Mouse (Mus musculus) megakaryocyte-erythroid progenitor cell, adult 5-6 weeks (primary cell): ENCODE results near the gene Prdm13. TPM values are rescaled to one million over a fixed set of nuclear protein-coding genes. Genes with fewer than 3 reads are reported as not detected.

ENCODE experiments used
- ATAC-seq: replicated peaks from 2 replicates; pipeline ENCODE4 v1.8.0; 2016; ENCODE audit warnings: mild to moderate bottlenecking, inconsistent platforms; ENCODE audit not compliant: severe bottlenecking, poor library complexity, low FRiP score, low TSS enrichment
- total RNA-seq, 2 experiments: library from RNA; stranded (forward) in 1 of 2; stranded (reverse) in 1 of 2; fragments of 200-1000, 215-1000 nt in 1 of 2; fragments of >200 nt in 1 of 2; fragmentation: Nextera tagmentation in 1 of 2; gene quantifications; 2 replicates each; pipeline ENCODE4 v1.2.3; 2014 to 2017

The Prdm13 gene
- not detected in 2 replicates for total RNA-seq (2014; fragmentation: Nextera tagmentation)
- total RNA-seq (2017) = not detected in 2 replicates

DNA sequence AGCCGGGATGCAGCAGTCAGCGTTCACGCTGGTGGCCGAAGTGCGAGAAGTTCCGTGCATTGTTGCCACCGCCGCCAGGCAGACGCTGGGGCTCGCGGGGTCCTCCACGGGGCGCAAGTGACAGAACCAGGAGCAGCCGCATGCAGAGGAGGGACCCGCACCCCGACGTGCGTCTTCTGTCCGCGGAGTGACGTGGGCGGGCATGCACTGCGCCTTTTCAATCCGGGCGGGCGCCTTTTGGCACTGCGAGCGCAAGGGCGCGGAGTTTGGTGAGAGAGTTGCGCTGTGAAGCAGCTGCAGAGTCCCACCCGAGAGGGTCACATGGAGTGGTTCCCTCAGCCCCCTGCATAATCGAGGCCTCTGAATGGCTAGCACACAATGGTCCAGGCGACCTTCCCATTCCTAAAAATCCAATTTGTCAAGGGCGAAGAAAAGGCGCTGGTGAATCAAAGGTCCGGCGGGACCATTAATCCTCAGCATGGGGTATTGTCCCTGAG lies at the start of gene Prdm13:
TSS of gene Prdm13 (minus strand) at position 369 of the 497 bp plus-strand sequence.
- no peak for ATAC-seq

DNA sequence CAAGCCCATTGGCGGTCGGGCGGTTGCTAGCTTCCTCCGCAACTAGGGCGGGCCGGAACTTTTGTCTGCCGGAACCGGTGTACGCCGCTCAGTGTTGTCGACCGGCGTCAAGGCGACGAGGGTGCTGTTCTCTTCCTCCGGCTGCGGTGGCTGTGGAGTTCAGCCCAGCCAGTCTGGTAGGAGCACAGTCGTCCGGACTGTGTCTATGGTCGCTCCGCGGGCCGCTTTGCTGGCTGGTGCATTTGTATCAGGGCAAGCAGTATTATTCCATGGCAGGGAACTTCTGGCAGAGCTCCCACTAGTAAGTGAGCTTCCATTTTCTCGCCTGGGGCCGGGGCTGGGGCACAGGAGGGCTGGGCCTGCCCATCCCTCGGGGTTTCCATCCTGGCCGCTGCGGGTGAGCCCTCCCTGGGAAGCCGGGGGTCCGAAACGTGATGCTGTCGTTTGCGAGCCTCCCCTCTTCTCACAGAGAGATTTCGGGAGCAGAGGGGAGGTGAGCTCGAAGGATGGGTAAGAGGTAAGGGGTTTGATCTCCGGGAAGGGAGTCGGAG lies 41.9 kb upstream of the Prdm13 start, which contains the start of gene Ccnc:
TSS of gene Ccnc (plus strand) at position 87 of the 551 bp plus-strand sequence.
- ATAC-seq = peak; percentile 99

DNA sequence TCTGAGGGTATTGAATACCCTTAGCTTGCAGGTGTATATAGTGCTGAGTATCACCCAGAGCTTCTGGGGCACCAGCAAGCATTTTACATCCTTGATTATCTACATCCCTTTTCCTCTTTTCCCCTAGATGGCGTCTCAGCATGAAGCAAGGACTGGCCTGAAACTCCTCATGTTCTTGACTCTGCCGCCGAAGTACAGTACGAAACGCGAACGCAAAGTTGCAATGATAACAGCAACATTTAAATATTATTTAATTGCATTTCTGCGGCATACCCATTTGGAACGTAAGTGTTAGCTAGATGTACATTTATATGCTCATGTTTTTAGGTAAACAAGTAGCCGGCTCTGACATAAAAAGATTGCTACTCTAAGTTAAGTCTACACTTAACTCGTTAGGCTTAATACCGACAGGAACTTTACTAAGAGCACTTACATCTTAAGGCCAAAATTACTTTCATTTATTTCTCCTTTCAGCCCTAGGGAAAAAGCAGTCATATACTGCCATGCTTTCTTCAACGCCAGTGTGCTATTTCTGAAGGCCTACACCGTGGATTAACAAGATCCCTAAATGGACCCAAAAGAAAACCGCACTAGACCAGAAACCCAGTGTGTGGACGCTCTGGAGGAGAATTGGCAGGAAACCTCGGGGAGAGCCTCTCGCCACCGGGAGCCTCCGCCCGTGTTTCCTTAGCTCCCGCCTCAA lies 41.3 kb upstream of the Prdm13 start:
- ATAC-seq = peak; percentile 81

DNA sequence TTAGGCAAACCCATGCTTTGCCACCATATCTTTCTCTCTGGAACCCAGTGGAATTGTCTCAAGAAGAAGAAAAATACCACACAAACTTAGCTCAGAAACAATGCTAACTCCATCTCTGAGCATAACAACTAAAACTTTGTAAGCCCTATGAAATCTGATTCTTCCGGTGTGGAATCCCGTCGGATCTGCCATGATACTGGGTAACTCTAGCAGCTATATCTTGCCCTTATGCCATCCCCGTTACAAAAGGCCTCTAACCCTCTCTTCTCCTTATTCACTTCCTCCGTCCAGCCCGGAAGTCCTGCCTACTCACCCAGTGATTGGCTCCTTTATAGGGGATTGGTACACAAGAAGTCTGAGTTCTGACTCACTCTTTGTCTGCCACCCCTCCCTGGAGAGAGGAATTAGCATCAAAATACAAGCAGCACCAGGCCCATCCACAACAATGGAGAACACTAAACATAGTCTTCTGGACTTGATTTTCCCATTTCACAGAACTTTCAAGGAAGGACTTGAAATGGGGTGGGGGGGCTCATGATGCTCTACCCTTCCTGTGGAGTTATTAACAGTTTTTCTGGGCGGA lies 37.1 kb upstream of the Prdm13 start:
- ATAC-seq = no peak

DNA sequence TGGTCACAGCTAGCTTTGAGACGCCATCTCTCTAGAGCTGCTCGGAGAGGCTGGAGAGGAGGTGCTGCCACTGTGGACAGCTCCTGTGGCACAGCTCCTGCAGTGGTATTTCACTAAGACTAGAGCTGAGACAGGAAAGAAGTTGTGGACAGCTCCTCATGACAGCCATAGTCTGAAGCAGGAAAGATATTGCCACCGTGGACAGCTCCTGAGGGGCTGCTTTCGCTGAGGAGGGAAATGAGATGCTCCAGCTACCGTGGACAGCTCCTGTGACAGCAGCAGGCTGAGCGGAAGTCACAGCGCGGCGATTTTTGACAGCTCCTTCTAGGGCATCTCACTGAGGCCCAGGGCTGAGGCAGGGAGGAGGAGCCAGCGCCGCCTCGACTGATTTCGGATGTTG lies 26.4 kb upstream of the Prdm13 start:
- ATAC-seq = peak; percentile 100

DNA sequence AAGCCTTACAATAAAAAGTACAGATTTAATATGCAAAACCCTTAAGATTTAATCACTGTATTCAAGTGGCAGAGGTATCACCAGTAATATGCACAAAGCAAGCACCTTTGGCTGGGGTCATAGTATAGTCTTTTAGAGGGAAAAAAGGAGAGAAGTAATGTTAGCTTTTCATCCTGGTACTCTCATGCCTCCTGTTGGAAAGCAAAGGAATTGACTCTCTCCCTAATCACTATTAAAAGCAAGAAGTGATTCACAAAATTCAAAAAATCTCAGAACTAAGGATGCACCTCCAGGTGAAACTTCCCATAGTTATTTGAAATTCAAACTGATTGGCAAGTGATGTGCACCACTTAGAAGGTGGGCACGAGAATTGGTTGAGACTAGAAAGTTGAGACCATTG lies 19.3 kb upstream of the Prdm13 start:
- ATAC-seq = no peak

DNA sequence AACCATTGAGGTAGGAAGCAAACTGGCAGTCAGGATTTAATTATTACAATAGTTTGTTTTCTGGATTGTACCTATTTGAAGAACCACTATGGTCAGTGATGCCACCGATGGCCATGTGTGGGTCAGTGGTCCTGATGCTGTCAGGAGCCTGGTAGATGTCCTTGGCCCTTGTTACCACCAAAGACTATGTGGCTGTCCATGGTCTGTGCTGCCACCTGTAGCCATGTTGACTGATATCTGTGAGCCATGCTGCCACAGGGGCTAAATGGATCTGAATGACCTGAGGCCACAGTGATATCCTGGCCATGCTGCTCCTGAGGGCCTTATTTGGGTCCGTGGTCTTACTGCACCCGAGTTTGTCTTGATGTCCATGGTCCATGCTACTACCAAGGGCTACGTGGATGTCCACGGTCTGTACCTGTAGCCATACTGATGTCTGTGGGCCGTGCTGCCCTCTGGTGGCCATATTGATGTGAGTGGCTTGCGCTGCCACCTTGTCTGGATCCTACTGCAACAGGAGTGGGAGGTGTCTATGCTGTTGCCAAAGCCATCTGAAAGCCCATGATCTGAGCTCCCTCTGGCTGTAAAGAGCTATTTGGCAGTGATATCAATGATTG lies 10.0 kb upstream of the Prdm13 start:
- peak; percentile 95 for ATAC-seq

DNA sequence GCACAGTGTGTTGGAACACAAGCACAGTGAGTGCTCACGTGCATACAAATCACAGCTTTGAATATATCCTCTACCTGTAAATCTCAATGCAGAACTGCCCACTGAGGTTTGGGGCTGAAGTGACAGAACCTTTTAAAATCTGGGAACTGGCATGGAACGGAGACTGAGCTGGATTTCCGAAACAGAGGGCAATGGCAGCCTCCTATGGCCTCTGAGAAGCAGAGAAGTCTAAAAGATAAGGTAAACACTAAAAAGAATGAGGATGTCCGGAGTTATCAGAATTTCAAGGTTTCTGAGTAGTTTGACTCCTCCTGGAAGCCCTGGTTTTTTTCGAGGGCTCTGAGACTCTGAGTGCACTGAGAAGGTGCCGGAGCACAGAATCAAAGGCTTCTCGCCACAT lies 4.5 kb upstream of the Prdm13 start:
- ATAC-seq = no peak

DNA sequence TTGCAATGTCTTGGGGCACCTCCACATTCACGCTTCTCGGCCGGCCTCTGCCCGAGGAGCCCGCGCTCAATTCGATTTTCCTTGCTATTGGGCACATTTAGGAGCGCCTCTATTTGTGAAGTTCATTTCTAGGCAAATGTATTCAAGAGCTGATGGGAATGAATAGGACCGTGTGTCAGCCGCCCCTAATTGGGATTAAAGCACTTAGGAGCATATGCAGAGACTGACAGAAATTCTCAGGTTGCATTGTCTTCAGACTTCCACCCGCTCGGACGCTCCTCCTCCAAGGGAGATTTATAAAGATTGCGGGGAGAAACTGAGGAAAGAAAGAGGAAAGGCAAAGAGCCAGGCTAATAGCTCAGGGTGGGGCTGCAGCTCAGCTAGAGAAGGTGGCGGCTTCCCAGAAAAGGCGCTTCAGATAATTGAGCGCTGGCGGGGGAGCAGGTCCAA lies 3.8 kb upstream of the Prdm13 start:
- no peak for ATAC-seq

DNA sequence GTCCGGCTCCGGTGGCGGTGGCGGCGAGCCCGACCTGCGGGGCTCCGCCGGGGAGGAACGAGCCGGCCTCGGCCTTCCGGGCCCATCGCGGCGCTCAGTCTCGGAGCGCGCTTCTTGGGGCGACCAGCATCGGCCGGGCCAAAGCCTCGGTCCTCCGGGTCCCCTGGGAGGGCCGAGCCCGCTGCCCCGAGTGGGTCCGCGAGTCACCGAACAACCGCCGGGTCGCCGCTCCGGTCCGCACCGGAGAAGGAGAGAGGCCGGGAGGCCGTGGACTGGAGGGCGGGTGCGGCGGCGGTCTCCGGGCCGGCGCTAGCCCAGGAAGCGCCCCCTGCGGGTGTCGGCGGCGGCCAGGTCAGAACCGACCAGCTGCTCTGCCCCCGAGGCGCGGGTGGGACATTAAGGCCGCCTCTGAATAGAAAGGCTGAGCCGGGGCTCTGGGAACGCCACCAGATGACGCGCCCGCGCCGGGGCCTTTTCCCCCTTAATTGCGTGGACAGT lies 3.0 kb upstream of the Prdm13 start:
- ATAC-seq = no peak

DNA sequence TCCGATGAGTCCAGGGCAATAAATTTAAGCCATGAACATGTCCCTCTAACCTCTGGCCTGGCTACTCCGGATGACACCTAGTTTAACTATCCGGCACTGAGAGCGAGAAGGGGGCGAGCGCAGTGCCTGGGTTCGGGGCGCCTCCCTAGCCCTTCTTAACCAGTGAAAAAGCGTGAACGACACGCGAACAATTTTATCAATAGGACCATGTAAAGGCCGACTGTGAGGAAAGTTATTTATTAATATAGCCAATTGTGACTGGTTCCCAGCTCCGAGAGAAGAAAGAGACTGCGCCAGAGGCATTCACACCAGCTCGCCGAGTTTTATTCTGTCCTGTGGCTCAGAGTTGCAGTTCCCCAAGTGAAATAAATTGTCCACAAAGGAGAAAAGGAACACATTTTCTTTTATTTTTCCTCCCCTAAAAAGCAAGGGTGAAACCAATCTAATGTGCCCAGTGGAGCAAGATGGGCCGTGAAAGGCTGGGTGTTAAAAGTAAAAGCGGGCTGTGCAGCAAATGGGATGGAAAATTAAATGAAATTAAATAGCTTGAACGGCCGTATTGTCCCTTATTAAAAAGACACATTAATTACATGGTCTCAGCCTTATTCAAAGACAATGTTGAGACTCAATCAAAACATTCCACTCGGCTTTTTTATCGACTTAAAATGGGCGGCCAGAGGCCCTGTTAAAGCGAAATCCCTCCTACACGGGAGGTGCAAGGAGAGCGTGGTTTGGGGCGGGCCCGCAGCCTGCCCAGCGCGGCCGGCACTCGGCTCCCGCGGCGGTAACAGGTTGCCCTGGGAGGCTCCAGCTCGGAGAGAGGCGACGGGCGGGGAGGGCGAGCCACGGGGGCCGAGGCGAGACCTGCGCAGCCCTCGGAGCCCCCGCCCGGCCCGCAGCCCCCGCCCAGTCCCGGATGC lies 2.3 kb upstream of the Prdm13 start:
- no peak for ATAC-seq

DNA sequence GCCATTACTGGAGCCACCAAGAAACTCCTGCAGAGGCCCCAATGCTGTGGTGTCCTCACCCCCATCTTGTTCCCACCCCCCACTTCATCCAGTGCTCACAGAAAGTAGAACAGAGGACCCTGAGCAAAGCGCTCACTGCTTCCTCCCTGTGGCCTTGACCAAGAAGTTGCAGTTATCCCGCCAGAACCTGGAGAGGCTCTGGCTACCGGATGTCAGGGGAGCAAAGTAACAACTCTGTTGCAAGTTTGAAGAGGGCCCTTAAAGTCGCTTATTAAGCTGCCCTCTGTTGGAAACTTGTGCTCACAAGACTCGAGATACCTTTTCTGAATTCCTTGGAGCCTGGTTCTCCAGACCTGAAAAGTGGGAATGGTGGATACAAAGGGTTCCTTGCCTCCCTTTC lies 1.2 kb upstream of the Prdm13 start:
- ATAC-seq = no peak

DNA sequence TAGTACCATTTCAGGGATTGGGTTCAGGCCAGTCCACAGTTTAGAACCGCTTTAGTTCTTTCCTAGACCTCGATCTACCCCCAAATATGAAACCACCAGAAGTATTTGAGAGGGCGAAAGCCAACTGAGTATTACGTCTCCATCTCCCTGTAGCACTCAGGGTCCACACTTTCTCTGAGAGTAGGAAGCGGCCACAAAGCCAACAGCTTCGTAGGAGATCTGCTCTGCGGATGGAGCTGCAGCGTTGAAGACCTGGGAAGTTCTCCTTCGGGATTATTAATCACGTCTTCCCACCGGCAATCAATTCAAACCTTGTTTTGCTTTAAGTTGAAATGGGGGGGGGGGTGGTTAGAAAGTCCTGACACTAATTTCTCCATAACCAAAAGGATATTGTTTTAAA lies 653 bp upstream of the Prdm13 start:
- no peak for ATAC-seq

DNA sequence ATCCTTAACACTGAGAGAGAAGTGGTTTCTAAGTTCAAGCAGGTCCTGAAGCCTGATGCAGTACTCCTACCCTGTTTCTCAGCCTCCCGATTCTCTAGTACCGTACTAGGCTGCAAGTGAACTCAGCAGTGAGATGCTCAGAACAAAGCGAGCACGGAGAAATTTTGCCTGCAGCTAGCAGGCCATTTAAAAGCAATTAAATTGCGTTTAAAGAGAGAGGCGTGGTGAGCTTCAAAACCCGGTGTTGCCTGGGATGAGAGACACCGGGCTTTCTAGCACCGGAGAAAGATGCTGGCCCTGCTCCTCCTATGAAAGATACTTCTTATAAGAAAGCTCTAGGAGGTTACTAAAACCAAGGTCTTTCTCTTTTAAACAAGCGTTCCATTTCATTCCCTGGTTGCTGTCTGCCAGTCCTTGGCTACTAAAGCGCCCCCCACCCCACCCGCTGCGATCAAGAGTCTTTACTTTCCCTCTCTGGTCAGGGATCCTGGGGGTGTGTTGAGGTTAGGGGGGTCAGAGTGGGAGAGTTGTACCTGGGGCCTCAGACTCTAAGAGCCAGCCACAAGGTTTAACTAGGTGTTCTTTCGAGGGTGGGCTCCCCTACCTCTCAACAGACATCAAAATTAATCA lies 1.3 kb downstream of the Prdm13 start:
- no peak for ATAC-seq

DNA sequence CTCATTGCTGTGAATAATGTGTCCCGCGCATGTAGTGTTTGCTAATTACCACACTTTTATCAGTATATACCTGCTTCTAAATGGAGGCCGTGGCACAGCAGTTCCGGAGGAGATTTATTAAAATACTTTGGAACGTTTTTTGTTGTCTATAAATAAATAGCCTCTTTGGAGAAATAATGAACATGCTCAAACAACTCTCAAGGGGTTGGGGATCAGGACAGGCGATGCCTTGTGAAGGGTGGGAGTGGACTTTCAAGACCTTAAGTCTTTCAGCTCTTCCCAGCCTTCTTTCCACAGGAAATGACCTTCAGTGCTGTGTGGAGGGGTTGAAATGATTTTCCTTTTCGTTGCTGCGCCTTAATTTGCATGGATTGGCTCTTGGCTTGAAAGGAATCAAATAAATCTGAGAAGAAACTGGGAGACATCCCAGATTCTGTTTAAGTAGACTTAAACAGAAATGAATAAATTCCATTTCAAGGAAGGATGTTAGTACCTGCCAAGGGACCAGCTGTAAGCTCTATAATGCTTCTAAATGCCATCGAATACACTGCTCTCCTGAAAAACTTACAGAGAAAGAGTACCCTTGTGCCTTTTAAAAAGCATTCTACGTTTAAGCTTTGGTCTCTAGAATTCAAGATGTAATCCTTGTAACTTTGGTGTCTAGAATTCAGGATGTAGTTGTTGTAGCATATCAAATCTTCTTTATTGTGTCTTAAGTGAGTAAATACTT lies 3.2 kb downstream of the Prdm13 start:
- ATAC-seq = no peak

DNA sequence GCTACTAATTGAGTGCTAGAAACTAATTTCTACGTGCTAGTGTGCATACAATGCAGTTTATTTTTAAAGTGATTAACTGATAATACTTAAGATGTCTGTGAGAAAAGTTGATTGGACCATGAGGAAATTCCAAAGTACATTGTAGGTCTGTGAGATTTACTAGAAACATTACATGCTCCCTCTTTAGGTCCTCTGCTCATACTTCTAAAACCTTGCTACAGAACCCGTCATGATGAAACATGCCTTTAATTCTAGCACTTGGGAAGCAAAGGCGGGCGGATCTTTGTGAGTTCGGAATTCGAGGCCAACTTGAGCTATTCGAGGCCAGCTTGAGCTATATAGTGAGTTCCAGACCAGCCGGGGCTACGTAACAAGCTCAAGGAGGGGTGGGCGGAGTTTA lies 4.8 kb downstream of the Prdm13 start:
- no peak for ATAC-seq

DNA sequence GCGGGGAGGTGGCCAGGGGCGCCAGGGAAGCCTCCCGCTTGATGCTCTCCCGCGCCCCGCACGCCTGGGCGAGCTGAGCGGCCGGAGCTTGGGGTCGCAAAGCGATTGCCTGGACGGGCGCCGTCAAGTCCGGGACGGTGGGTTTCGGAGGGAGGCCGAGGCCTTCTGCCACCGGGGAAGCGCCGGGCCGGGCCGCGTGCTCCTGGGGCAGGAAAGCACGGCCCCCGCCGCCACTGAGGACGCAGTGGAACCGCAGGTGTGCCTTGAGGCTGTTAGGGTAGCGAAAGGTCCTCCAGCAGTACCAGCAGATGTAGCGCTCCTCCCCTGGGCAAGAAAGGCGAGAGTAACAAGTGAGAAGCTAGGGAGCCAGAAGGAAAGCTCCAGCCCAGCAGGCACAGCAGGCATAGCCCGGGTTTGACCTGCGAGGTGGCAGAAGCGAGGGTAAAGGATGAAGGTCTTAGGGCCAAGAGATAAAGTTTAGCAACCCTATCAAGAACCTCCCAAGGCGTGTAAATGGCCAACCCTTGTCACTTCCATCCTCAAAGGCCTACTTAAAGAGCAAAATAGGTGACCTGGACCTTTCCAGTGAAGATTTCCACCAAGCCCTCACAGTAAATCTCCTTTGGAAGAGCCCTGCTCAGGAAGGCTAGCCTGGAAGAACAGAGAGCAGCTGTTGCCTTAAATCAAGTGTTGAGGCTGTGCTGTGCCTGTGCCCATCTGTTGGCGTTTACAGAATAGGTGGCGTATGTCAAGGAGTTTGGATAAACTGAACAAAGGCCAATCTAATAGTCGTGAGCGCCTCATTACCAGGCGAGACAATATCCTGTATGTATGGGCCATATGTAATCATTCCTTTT lies 5.9 kb downstream of the Prdm13 start:
- ATAC-seq = no peak
